Mouse (Mus musculus) thymus, postnatal 25 days (tissue): Measurements from ENCODE around the gene Olfr693.
A peak's percentile ranks its signal among the peaks of the same experiment; 100 is the strongest.
"Not testable (repeated sequence)": the region's sequence is repeated elsewhere in the genome, so short reads cannot be mapped to it uniquely, and the experiment has no call there.

Experiments used
- DNase-seq: peaks from one replicate; pipeline ENCODE4 v3.0.0; 2022

The Olfr693 gene

DNA sequence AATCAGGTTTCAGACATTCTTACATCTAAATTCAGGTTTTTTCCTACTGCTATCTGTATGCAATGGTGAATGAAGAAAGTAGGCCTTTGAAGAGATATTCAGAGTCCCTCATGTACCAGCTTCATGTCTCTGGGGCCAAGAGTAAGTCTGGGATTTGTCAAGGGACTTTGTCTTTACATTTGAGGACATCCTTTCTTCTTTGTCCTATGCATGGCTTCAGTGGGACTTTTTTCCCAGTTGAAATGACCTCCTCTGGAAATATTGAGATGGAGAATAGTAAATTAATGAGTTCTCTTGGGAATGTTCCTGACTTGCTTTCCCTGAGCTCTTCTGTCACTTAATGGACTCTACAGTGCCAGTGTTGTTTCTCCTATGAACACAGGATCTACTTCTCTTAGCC, at the start of gene Olfr693:
Gene Olfr693, minus strand, starts transcription at position 101 of the 400 bp plus-strand sequence.
- DNase-seq = no peak

DNA sequence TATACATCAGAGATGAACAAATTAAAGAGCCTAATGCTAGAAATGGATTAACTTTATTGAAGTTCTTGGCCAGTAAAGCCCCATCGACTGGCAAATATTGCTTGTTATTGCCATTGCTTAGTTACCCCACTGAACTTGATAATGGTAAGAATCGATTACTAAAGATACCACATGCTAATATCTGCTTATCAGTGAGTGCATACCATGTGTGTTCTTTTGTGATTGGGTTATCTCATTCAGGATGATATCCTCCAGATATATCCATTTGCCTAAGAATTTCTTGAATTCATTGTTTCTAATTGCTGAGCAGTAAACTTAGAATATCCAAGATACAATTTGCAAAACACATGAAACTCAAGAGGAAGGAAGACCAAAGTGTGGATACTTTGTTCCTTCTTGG, 45.3 kb upstream of the Olfr693 start:
- DNase-seq = not testable (repeated sequence)

DNA sequence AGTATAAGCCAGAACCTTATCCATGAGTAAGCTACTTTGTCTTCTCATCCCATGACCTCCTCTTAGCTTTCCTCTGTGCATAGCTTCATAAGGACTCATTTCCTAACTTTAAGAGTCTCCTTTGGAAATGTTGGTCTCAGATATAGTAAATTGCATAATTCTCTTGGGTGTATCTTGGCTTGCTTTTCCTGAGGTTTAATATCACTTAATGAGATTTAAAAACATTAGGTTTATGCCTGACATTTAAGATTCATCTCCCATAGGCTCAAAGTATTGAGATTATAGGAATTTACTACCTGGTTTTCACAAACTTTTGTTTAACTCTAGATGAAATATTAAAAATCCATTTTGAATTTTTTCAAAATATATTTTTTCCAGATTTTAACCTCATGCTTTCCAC, 35.9 kb upstream of the Olfr693 start, which contains the start of gene Olfr695:
Gene Olfr695, minus strand, starts transcription at position 101 of the 400 bp plus-strand sequence.
- DNase-seq = no peak

DNA sequence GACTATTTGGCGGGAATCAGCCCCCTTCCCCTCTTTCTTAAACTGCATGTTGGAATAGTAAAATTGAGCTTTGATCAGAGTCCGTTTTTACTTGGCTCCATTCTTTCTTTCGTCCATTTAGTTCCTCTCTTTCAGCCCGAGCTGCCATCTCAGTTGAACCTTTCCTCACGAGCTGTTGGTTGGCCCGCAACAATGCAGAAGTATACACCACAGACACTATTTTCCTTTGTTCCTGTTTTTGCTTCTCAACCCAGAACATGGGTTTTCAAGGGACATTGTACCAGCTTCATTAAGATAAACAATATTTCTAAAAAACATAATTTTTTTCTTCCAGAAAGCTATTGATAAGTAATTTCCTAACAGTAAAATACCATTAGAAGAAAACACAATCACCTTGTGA, 31.1 kb upstream of the Olfr693 start:
- no peak for DNase-seq

DNA sequence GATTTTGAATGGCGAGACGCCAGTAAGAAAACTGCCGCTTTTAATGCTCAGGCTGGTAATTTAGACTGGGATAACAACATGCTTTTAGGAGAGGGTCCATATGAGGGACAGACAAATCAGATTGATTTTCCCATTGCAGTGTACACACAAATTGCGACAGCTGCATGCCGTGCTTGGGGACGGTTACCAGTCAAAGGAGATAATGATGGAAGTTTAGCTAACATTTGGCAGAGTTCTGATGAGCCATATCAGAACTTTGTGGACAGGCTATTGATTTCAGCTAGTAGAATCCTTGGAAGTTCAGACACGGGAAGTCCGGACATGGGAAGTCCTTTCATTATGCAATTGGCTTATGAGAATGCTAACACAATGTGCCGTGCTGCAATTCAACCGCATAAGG, 27.3 kb upstream of the Olfr693 start:
- not testable (repeated sequence) for DNase-seq

DNA sequence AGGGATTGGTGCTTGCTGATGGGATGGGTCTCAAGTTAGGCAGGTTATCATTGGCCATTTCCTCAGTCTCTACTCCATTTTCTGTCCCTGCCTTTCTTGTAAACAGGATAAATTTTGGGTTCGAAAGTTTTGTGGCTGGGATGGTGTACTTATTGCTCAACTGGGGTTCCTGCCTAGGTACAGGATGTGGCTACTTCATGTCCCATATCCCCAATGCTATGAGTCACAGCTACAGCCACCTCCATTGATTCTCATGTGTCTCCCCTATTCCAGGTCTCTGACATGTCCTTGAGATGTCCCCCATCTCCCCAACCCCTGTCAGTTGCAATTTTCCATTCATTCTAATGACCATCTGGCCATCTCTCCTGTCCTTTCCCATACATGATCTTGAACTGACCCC, 16.5 kb upstream of the Olfr693 start:
- no peak for DNase-seq

DNA sequence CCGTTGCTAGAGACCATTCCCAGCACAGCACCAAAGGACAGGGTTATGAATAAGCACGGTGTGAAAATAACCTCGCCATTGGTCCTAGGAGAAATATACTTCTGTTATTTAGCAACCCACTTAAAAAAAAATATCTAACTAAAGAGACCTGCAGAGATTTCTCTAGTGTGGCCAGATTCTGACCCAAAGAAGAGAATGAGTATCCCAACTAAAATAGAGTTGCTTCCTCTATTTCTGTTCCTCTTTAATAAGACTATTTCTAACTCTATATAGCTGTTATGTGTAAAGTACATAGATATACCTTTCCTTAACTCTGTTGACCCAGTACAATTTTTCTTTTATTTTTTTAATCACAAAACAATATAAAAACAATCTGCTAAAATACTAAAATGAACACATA, 12.6 kb upstream of the Olfr693 start:
- no peak for DNase-seq

DNA sequence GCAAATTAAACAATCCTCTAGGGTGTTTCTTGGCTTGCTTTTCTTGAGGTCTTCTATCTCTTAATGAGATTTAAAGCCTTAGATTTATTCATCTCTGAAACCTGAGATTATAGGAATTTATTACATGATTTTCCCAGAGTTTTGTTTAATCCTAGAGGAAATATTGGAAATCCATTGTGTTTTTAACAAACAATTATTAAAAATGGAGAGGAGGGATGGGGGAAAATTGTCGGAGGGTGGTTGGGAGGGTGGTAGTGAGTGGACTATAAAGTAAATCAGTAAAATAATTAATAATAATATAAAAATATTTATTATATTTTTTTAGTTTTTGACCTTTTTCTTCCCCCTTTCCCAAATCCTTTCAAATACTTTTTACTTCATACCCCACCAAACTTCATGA, 11.3 kb upstream of the Olfr693 start, which contains the start of gene Olfr694:
Gene Olfr694, minus strand, starts transcription at position 101 of the 400 bp plus-strand sequence.
- no peak for DNase-seq

DNA sequence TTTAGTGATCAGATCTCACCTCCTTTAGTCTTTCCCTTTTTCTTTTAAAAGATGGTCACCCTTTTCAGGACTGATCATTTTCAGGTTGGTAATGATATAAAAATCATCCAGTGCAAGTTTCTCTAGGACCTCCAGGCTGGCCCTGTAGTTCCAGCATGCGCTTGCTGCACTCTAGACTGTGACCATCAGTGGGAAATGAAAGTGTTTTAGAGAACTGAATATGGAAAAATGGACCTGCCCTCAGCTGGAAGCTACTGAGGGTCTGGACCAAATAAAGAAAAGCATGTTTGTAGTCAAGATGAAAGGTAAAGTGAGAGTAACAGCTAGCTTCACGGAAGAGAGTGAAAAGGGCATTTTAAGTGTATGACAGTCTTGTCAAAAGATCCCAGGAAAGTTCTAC, 5.0 kb upstream of the Olfr693 start:
- no peak for DNase-seq

DNA sequence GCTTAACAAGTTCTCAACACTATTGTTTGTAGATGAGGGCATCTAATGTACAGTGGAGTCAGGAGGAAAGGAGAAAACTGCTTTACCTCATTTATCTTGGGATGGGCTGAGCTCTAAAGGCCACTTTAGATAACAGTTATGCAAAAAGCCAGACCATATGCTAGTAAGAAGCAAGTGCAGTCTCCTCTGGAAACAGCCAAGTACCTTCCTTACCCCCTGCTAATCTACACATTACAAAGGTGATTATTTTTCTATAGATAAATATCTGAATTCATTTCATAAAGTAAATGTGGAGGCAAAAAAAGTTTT, 28.1 kb downstream of the Olfr693 start:
- DNase-seq = no peak

DNA sequence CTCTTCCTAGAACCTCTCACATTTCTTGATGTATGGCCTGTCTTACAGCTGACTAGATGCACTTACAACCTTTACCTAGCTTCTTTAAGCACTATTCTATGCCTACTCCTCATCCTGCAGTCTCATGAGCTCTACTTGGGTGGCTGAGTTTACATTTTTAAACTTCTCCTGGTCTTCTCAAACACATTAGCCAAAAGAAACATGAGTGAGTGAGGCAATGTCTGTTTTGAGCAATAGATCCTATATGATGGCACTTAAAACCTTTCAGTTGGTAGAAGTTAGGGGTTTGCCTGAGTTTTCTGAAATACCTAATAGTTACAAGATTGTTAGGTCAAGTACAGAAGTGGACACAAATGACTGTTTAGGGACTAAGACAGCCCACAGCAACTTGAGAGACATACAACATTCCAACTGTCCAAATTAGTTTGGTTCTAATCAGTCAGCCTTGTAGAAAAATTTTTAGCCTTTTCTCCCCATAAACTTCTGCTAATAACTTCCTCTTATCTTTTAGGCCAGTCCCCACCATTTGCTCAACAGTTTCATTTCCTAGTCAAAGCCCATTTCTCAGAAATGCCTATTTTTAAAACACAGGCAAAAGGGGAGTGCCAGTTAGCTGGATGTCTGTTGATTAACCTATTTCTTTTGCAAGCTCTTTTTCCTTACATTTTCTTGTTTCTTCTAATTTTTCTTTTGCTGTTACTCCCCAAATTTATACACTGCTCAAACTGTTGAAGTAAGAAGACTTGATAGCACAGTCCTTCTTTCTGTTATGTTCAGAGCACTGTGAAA, 28.6 kb downstream of the Olfr693 start:
- no peak for DNase-seq

DNA sequence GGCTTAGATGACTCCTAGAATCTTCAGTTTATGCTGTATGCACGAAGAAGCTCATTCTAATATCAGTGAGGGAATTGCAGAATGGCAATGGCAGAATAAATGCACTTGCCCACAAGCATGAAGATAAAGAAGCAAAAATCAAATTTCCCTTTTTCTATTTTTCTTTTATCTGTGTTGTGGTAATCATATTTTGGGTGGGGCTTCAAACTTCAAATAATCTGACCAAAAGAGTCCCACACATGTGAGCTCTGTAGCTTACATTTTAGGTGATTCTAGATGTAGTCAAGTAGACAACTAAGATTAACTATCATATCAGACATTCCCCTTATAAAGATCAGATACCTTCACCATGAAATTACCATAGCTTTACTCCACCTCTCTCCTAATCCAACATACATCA, 30.6 kb downstream of the Olfr693 start:
- no peak for DNase-seq

DNA sequence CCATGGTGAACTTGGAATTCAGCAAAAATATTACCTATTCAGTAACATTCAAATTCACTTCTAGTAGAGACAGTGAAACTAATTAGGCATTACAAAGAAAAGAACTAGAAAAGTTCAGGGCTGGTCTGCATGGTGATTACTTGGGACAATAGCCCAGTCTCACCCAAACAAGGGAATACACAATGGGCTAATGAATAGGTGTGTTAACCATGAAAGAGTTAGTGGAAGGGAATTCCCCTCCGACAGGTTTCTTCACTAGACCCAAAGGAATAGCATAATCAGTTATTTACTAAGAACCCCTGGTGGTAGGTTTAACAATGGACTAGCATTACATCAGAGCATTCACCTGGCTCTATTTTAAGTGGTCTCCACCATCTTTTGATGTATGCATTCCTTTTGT, 35.1 kb downstream of the Olfr693 start:
- no peak for DNase-seq

DNA sequence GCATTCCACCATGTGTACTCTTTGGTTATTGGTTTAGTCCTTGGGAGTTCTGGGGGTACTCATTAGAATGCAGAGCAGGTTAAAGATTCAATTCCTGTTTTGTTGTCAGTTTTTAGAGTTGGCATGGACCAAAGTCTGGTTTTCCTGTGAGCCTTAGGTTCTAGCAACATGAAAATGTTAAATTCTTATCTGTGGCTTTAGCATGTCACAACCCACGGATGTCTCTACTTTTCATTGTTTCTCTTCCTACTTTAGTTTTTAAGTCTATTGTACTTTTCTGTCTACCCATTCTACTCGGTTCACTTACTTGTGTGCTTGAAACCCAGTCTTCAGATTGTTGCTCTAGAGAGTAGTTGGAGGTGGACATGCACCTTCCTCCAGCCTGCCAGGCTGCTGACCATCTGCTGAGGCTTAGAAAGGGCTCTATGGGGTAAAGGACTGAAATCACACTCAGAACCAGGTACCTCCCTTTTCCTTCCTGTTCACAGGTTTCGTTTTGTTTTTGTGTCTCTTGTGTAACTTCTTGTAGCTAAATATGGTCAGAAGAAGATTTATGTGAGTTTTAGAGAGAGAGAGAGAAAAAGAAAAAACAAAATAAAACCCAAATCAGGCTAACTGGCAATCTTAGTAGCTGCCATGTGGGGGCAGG, 36.0 kb downstream of the Olfr693 start:
- peak; percentile 33 for DNase-seq

DNA sequence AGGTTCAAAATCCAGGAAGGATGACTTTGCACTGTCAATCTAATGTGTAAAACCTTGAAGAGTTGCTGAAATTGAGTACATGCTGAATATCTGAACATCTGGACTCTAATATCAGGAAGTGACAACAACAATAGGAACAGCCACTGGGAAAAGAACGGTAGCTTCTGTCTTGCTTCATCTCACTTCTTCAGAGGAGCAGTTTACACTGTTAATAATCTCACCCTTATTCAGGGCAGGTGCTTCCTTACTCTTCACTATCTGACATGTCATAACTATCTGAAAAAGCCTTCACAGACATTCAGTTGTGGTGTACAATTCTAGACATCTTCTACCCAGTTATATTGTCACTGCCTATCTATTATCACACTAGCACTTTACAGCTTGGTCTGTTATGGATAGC, 39.5 kb downstream of the Olfr693 start:
- no peak for DNase-seq

DNA sequence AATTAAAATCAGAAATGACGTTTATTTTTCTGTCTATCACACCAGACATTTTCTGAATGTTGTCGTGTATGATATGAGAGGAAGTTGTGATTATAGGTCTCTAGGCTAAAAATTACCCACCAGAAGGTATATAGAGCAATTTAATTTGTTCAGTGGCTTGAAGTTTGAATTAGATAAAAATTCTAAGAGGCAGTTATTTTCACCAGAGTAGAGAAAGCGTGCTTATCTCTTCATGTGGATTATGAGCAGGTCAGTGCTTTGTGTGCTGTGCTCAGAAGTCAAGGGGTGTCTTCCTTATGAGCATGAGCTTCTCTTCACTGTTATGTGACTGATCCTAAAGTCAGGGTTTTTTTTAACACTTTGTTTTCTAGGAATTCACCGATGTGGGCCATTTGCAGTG, 44.8 kb downstream of the Olfr693 start:
- DNase-seq = no peak
